Mouse (Mus musculus) CH12.LX (cell line): ENCODE data around the gene Sema5b. TPM values are rescaled to one million over a fixed set of nuclear protein-coding genes. Genes with fewer than 3 reads are reported as not detected.

Experiments
- DNase-seq: peaks from one replicate; pipeline ENCODE4 v3.0.0-alpha.2; 2013; ENCODE audit errors: extremely low read depth
- H3K27ac ChIP-seq: 2 replicates; pipeline ENCODE4 v1.5.1; 2012; ENCODE audit warnings: low read depth, mild to moderate bottlenecking, control low read depth, moderate library complexity; ENCODE audit not compliant: insufficient read depth
- H3K27me3 ChIP-seq: replicated peaks from 2 replicates; pipeline ENCODE3; 2012; ENCODE audit warnings: inconsistent platforms
- H3K36me3 ChIP-seq, 2 experiments: replicated peaks in 1 of 2; 2 replicates each; pipeline versions ENCODE3 to v1.6.1; 2012; ENCODE audit warnings: inconsistent platforms in 1 of 2, low read length in 1 of 2, mild to moderate bottlenecking in 1 of 2, mixed read lengths in 1 of 2, moderate library complexity in 1 of 2; ENCODE audit not compliant: control insufficient read depth in 1 of 2, insufficient read depth in 1 of 2
- H3K4me1 ChIP-seq, 2 experiments: 2 replicates each; pipeline ENCODE4 v1.6.1; 2012; ENCODE audit warnings: inconsistent platforms in 1 of 2, moderate library complexity in 1 of 2; ENCODE audit not compliant: insufficient read depth in 2 of 2, control insufficient read depth in 1 of 2
- H3K4me2 ChIP-seq: 2 replicates; pipeline ENCODE4 v1.6.1; 2012; ENCODE audit warnings: low read depth, mild to moderate bottlenecking, control low read depth; ENCODE audit not compliant: poor library complexity, insufficient read depth, severe bottlenecking
- H3K4me3 ChIP-seq, 3 experiments: fragments of 150-350 bp in 1 of 3; sonication (generic) in 1 of 3; replicated peaks in 1 of 3; 2 replicates each; pipeline versions ENCODE3 to v1.5.1; 2011 to 2012; ENCODE audit warnings: low read depth in 2 of 3, low read length in 2 of 3, mild to moderate bottlenecking in 2 of 3, moderate library complexity in 2 of 3, control low read depth in 1 of 3, improper control_type of control experiment in 1 of 3, inconsistent platforms in 1 of 3, mixed read lengths in 1 of 3; ENCODE audit not compliant: poor library complexity in 1 of 3
- H3K79me2 ChIP-seq: replicated peaks from 2 replicates; pipeline ENCODE4 v1.6.1; 2012; ENCODE audit warnings: mild to moderate bottlenecking, moderate library complexity; ENCODE audit not compliant: control insufficient read depth, poor library complexity, insufficient read depth, severe bottlenecking; ENCODE audit errors: extremely low read depth
- H3K9ac ChIP-seq: 2 replicates; pipeline ENCODE4 v1.6.1; 2012; ENCODE audit warnings: low read depth, mild to moderate bottlenecking, control low read depth, moderate library complexity; ENCODE audit not compliant: insufficient read depth
- H3K9me3 ChIP-seq: replicated peaks from 2 replicates; pipeline ENCODE3; 2012; ENCODE audit warnings: low read length, inconsistent platforms, mixed read lengths
- CHD1 ChIP-seq: IDR thresholded peaks from 2 replicates; pipeline ENCODE4 v1.6.1; 2012; ENCODE audit warnings: low read depth, low read length, improper control_type of control experiment, inconsistent platforms
- CTCF ChIP-seq, 2 experiments: IDR thresholded peaks in 1 of 2; conservative IDR thresholded peaks in 1 of 2; 2 replicates each; pipeline ENCODE4 v1.5.1; 2011 to 2012; ENCODE audit warnings: low read depth in 2 of 2, low read length in 2 of 2, improper control_type of control experiment in 1 of 2, inconsistent platforms in 1 of 2, mild to moderate bottlenecking in 1 of 2, moderate library complexity in 1 of 2
- E2F4 ChIP-seq: IDR thresholded peaks from 2 replicates; pipeline ENCODE4 v1.6.1; 2011; ENCODE audit warnings: low read depth, low read length, improper control_type of control experiment; ENCODE audit not compliant: insufficient replicate concordance
- EP300 ChIP-seq: IDR thresholded peaks from 2 replicates; pipeline ENCODE4 v1.6.1; 2011; ENCODE audit warnings: low read length, improper control_type of control experiment
- ETS1 ChIP-seq: conservative IDR thresholded peaks from 2 replicates; pipeline ENCODE4 v1.6.1; 2012; ENCODE audit warnings: low read depth, mild to moderate bottlenecking, inconsistent platforms, low read length, improper control_type of control experiment, moderate library complexity
- MAFK ChIP-seq: IDR thresholded peaks from 2 replicates; pipeline ENCODE4 v1.6.1; 2011; ENCODE audit warnings: low read length, improper control_type of control experiment; ENCODE audit not compliant: insufficient replicate concordance
- MAZ ChIP-seq: IDR thresholded peaks from 2 replicates; pipeline ENCODE4 v1.6.1; 2012; ENCODE audit warnings: low read depth, mild to moderate bottlenecking, inconsistent platforms, low read length, improper control_type of control experiment, moderate library complexity
- MEF2A ChIP-seq: IDR thresholded peaks from 2 replicates; pipeline ENCODE4 v1.6.1; 2014; ENCODE audit warnings: low read depth, mild to moderate bottlenecking, inconsistent platforms, low read length, improper control_type of control experiment, borderline replicate concordance
- MXI1 ChIP-seq: IDR thresholded peaks from 2 replicates; pipeline ENCODE4 v1.6.1; 2011; ENCODE audit warnings: mild to moderate bottlenecking, low read depth, low read length, improper control_type of control experiment
- POLR2A ChIP-seq: IDR thresholded peaks from 2 replicates; pipeline ENCODE4 v1.6.1; 2011; ENCODE audit warnings: low read depth, mild to moderate bottlenecking, improper control_type of control experiment, low read length
- RAD21 ChIP-seq: IDR thresholded peaks from 2 replicates; pipeline ENCODE4 v1.6.1; 2011; ENCODE audit warnings: low read depth, mild to moderate bottlenecking, low read length, improper control_type of control experiment, moderate library complexity
- TBP ChIP-seq: conservative IDR thresholded peaks from 2 replicates; pipeline ENCODE4 v1.6.1; 2011; ENCODE audit warnings: low read depth, low read length, improper control_type of control experiment
- TCF12 ChIP-seq: IDR thresholded peaks from 2 replicates; pipeline ENCODE4 v1.6.1; 2014; ENCODE audit warnings: low read depth, mild to moderate bottlenecking, inconsistent platforms, low read length, improper control_type of control experiment
- USF1 ChIP-seq: IDR thresholded peaks from 2 replicates; pipeline ENCODE4 v1.6.1; 2014; ENCODE audit warnings: low read depth, mild to moderate bottlenecking, inconsistent platforms, low read length, improper control_type of control experiment
- USF2 ChIP-seq: conservative IDR thresholded peaks from 2 replicates; pipeline ENCODE4 v1.6.1; 2011; ENCODE audit warnings: low read depth, low read length, improper control_type of control experiment
- ZC3H11A ChIP-seq: IDR thresholded peaks from 2 replicates; pipeline ENCODE4 v1.6.1; 2012; ENCODE audit warnings: low read depth, mild to moderate bottlenecking, inconsistent platforms, low read length, improper control_type of control experiment
- ZMIZ1 ChIP-seq: IDR thresholded peaks from 2 replicates; pipeline ENCODE4 v1.6.1; 2012; ENCODE audit warnings: low read depth, mild to moderate bottlenecking, inconsistent platforms, low read length, improper control_type of control experiment
- dilution Hi-C: fragments of 300-500 bp; cut with MboI; formaldehyde crosslinking; loops from 2 replicates; pipeline ENCODE4 v1.14.3; 2020; ENCODE audit warnings: low sequenced_read_pairs; ENCODE audit not compliant: extremely low pct_unique_long_range_greater_than_20kb, extremely low pct_ligation_motif_present
- in situ Hi-C: fragments of 300-500 bp; cut with MboI; formaldehyde crosslinking; loops from 3 replicates; pipeline ENCODE4 v1.14.3; 2019; ENCODE audit warnings: low sequenced_read_pairs, low pct_ligation_motif_present, low pct_unique_long_range_greater_than_20kb, mixed read lengths
- polyA plus RNA-seq: library from polyadenylated mRNA; unstranded; fragments of >175 nt; gene quantifications from 2 replicates; pipeline ENCODE4 v1.2.1, GENCODE M21; 2012; ENCODE audit warnings: low read depth; ENCODE audit not compliant: insufficient read length
- total RNA-seq, 2 experiments: library from RNA; depleted of rRNA; stranded (reverse); fragments of 300-350 nt in 1 of 2; fragments of >200 nt in 1 of 2; gene quantifications; 2 replicates each; pipeline ENCODE4 v1.2.3; 2012 to 2014

Gene Sema5b
- total and polyA plus RNA-seq, 3 experiments, result 0.04 TPM; not detected in 2

DNA sequence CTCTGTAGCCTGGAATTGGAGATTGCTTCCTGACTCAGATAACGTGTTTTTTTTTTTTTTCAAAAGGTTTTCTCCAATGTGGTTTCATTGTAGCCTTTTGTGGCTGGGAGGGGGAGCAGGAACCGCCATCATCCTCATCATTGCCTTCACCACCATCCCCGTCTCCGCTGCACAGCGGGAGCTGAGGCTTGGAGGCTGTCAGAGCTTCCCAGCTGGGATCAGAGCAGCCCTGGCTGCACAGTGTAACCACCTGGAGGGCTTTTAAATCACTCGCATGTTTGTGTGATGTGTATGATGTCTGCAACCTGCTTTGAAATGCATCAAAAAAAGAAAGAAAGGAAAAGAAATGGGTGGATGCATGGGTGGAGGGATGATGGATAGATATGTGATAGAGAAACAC is 57.0 kb downstream of the Sema5b start:
- no peak for DNase-seq
- no peaks in the 10 kb centered on the region for H3K4me1 ChIP-seq
- dilution Hi-C loops, result no loop called here
- TF ChIP-seq RAD21 (no peak), TCF12 (no peak), ZC3H11A (no peak), MAFK (no peak), MAZ (no peak), TBP (no peak)
- TF ChIP-seq, all 38 proteins: peak for 0
- Histone ChIP-seq H3K4me2 (no peak overlapping the region), H3K9ac (no peak overlapping the region), H3K4me3 (no peak overlapping the region), H3K9me3 (peaks cover 11% of the 10 kb centered on the region), H3K27ac (no peak overlapping the region), H3K36me3 (no peaks in the 10 kb centered on the region), H3K79me2 (no peaks in the 10 kb centered on the region), H3K27me3 (peaks cover 90% of the 10 kb centered on the region)
- in situ Hi-C loops, result no loop called here

DNA sequence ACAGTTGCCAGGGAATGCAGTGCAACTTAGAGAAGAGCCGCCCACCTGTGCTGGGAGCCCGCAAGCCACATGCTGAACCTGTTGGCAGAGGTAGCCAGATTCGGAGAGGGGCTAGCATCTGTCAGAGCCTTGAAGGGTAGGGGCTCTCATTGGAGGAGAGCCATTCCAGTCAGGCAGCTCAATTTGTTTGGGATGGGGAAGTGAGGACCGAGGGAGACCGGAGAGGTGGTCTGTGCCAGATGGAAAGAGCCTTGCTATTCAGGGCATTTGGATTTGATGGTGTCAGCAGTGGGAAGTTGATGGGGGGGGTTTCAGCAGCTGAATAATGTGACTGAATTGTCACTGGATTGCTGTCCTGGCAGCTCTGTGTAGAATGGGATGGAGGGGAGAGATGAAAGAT is 57.9 kb downstream of the Sema5b start:
- no peaks in the 10 kb centered on the region for H3K36me3 ChIP-seq
- dilution Hi-C loops, result no loop called here
- H3K27ac ChIP-seq, result no peak overlapping the region
- H3K4me3 ChIP-seq, result no peak overlapping the region
- TF ChIP-seq ETS1 (no peak), POLR2A (no peak), ZC3H11A (no peak), EP300 (no peak), MAZ (no peak), E2F4 (no peak), TBP (no peak)
- peaks cover 4% of the 10 kb centered on the region for H3K9me3 ChIP-seq
- no peaks in the 10 kb centered on the region for H3K79me2 ChIP-seq
- in situ Hi-C loops, result no loop called here
- no peak for DNase-seq
- no peaks in the 10 kb centered on the region for H3K4me1 ChIP-seq
- peaks cover 91% of the 10 kb centered on the region for H3K27me3 ChIP-seq
- no peak overlapping the region for H3K4me2 ChIP-seq
- H3K9ac ChIP-seq, result no peak overlapping the region

DNA sequence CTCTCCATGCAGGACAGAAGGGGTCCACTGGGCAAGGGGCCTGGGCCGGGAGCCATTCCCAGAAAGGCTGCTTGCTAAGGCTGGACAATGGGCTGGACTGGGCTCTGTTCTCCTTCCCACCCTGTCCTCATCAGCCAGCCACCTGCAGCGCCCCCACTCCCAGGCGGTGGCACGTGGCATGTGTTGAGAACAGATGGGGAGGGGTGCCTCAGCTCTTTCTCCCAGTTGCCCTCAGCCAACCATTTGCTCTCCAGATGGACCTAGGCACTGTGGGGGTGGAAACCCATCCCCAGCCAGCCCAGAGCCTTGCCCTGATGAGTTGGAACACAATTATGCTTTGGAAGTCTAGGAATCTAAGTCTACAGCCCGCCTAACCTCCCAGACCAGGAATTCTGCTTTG is 59.3 kb downstream of the Sema5b start:
- in situ Hi-C loops, result no loop called here
- Histone ChIP-seq H3K27me3 (peaks cover 89% of the 10 kb centered on the region), H3K36me3 (no peaks in the 10 kb centered on the region), H3K79me2 (no peaks in the 10 kb centered on the region), H3K4me3 (no peak overlapping the region), H3K9ac (no peak overlapping the region), H3K9me3 (no peaks in the 10 kb centered on the region), H3K4me1 (peaks cover 0 to 2% of the 10 kb centered on the region in 2 experiments; a peak in 1 of 4 replicates), H3K27ac (no peak overlapping the region), H3K4me2 (no peak overlapping the region)
- DNase-seq, result no peak
- TF ChIP-seq MEF2A, result no peak
- TF ChIP-seq CTCF (conservative IDR thresholded peaks at IDR 0.05 in 1 of 2, IDR thresholded peaks at IDR 0.05 in 1 of 2; ENCODE audit: low read depth in 2 of 2, low read length in 2 of 2), result no peak
- TF ChIP-seq CHD1, result no peak
- no peak for TF ChIP-seq ZMIZ1
- no peak for TF ChIP-seq MAZ
- TF ChIP-seq E2F4, result no peak
- no peak for TF ChIP-seq USF1
- TF ChIP-seq ZC3H11A, result no peak
- no peak for TF ChIP-seq USF2
- no peak for TF ChIP-seq MXI1
- dilution Hi-C loops, result no loop called here
